ENCODE assay signal across 22 mouse cellular contexts in genomic region chr11:103396236-103396635, GRCm38 (mm10). TPM values are rescaled to one million over a fixed set of nuclear protein-coding genes. Genes with fewer than 3 reads are reported as not detected.
A peak's percentile ranks its signal among the peaks of the same experiment; 100 is the strongest.
DNase-seq lines count a peak whose midpoint lies in the region; ATAC-seq and TF ChIP-seq lines count a peak whose summit lies in the region.
"Had no signal": no experiment of that assay in that cellular context is flagged by ENCODE, and none has a peak within 500 bp of the region (broad histone marks: within the 10 kb centered on the region; RNA-seq: fewer than 3 reads in every experiment).

No protein-coding gene starts in this region.

- 96% methylated on average over 4 of the region's 4 CpGs for WGBS in intestine, embryonic 15.5 days

- H3K36me3 ChIP-seq in intestine, embryonic 15.5 days = peaks cover 13% of the 10 kb centered on the region

- H3K4me3 ChIP-seq in gastrocnemius, adult 2 months = no peak overlapping the region
- H3K4me3 ChIP-seq in bone marrow macrophage, adult 2 months (ENCODE audit: insufficient read depth, low read length) = no peak overlapping the region
- H3K4me3 ChIP-seq in intestine, embryonic 15.5 days (replicated peaks) = no peak overlapping the region

- TF ChIP-seq POLR2A in bone marrow macrophage, adult 2 months (IDR thresholded peaks at IDR 0.05; ENCODE audit: borderline replicate concordance, low read depth, low read length) = no peak

- H3K4me1 ChIP-seq in bone marrow macrophage, adult 2 months (ENCODE audit: control insufficient read depth, insufficient read depth, low read length) = peaks cover 69% of the 10 kb centered on the region
- peaks cover 5% of the 10 kb centered on the region; the same call in 1 of the 2 replicates for H3K4me1 ChIP-seq in intestine, embryonic 15.5 days (replicated peaks)

- no peak for TF ChIP-seq CTCF in gastrocnemius, adult 2 months (IDR thresholded peaks at IDR 0.05)
- TF ChIP-seq CTCF in bone marrow macrophage, adult 2 months (IDR thresholded peaks at IDR 0.05; ENCODE audit: low read depth, low read length) = no peak

- intact Hi-C loops in gastrocnemius, adult 2 months (cut with DNase I) = no loop called here
- intact Hi-C loops in gastrocnemius, postnatal 14 days (cut with DNase I; ENCODE audit: low total_unique reads) = loop anchor here (5.0 kb wide), 1 partner anchor 34 kb away; the partner anchor contains the start of gene Arhgap27
- intact Hi-C loops in heart, postnatal 25 days (cut with DNase I) = no loop called here

- no peak overlapping the region for H3K4me2 ChIP-seq in intestine, embryonic 15.5 days (replicated peaks)

- no peaks in the 10 kb centered on the region for H3K27me3 ChIP-seq in intestine, embryonic 15.5 days (replicated peaks)
- H3K27me3 ChIP-seq: CH12.LX, Patski had no signal

- ATAC-seq in intestine, embryonic 15.5 days = no peak
- ATAC-seq: activated CD4-positive, CD25-positive, alpha-beta regulatory T cell, adult 4 months; CD4-positive, CD25-positive, alpha-beta regulatory T cell, adult 4 months; Patski had no signal

- H3K9ac ChIP-seq in intestine, embryonic 15.5 days = no peak overlapping the region

- DNase-seq in gastrocnemius, adult 18-20 months (ENCODE audit: low spot score) = peak; percentile 46
- DNase-seq in gastrocnemius, postnatal 4 days (ENCODE audit: low spot score in 2 of 2) = no peak
- peak; percentile 54 for DNase-seq in gastrocnemius, adult 2 months
- no peak for DNase-seq in gastrocnemius, postnatal 14 days
- peak; percentile 74 for DNase-seq in heart, adult 11 months
- DNase-seq in heart, postnatal 25 days (ENCODE audit: low spot score) = no peak
- DNase-seq: adrenal gland, adult 8-10 months; adrenal gland, postnatal 10 days; adrenal gland, postnatal 14 days; adrenal gland, postnatal 25 days; adrenal gland, postnatal 36 days; B cell, adult 2 months; cerebellum, adult 11 months; cerebellum, adult 11-12 months; cerebellum, adult 18-20 months had no signal

- peak overlapping the region; percentile 70 for H3K27ac ChIP-seq in gastrocnemius, adult 2 months
- peak overlapping the region; percentile 14; the same call in 1 of the 2 replicates for H3K27ac ChIP-seq in bone marrow macrophage, adult 2 months (ENCODE audit: insufficient read depth, low read depth, low read length)
- H3K27ac ChIP-seq in intestine, embryonic 15.5 days = no peak overlapping the region

- H3K9me3 ChIP-seq in intestine, embryonic 15.5 days = no peaks in the 10 kb centered on the region
- H3K9me3 ChIP-seq: G1E had no signal

RNA-seq across cellular contexts. Expression of gene Plekhm1, which starts 16.3 kb away (rescaled TPM):
- total RNA-seq in gastrocnemius, adult 18-20 months (2021) = 10 to 100 TPM; 14.8 to 16.4 TPM
- total RNA-seq in gastrocnemius, postnatal 4 days (2021) = 10 to 100 TPM; 12.0 to 12.8 TPM
- total RNA-seq in gastrocnemius, adult 2 months (2021) = 10 to 100 TPM; 12.3 to 13.7 TPM
- total RNA-seq in gastrocnemius, postnatal 14 days (2021) = 1 to 10 TPM; 7.9 to 9.3 TPM
- total RNA-seq in heart, postnatal 25 days (2021) = 10 to 100 TPM in 1 of 2 experiments, 1 to 10 TPM in 1; 10.0 to 10.7 TPM
- 65.5 and 75.0 TPM in 2 replicates for polyA plus RNA-seq in bone marrow macrophage, adult 2 months (2012; ENCODE audit: insufficient read depth, insufficient read length, missing spikeins)
- polyA plus RNA-seq in intestine, embryonic 15.5 days (2015; fragmentation: Nextera tagmentation; extraction: Ambion mirVana) = 5.6 and 6.2 TPM in 2 replicates

RNA-seq across cellular contexts. Expression of gene Arhgap27, which starts 32.7 kb away (rescaled TPM):
- 1 to 10 TPM; 6.1 to 6.8 TPM for total RNA-seq in gastrocnemius, adult 18-20 months (2021)
- total RNA-seq in gastrocnemius, postnatal 4 days (2021) = 10 to 100 TPM; 11.7 to 12.2 TPM
- 1 to 10 TPM; 6.0 to 8.8 TPM for total RNA-seq in gastrocnemius, adult 2 months (2021)
- 10 to 100 TPM in 1 of 2 experiments, 1 to 10 TPM in 1; 7.5 to 13.5 TPM for total RNA-seq in gastrocnemius, postnatal 14 days (2021)
- total RNA-seq in heart, postnatal 25 days (2021) = 10 to 100 TPM; 13.9 to 17.8 TPM
- polyA plus RNA-seq in bone marrow macrophage, adult 2 months (2012; ENCODE audit: insufficient read depth, insufficient read length, missing spikeins) = 23.8 and 24.6 TPM in 2 replicates
- 33.0 and 36.2 TPM in 2 replicates for polyA plus RNA-seq in intestine, embryonic 15.5 days (2015; fragmentation: Nextera tagmentation; extraction: Ambion mirVana)

Comparison
In these comparisons a context has a peak if more than half of its experiments do, and no peak if none do; other contexts are left out.
1. DNase-seq: peak in gastrocnemius, adult 18-20 months (single experiment), gastrocnemius, adult 2 months (single experiment) and heart, adult 11 months (single experiment); none in gastrocnemius, postnatal 4 days (0 of 2), gastrocnemius, postnatal 14 days (single experiment) and heart, postnatal 25 days (single experiment).